Comparison of ENCODE assay signal across 26 mouse cellular contexts in genomic region chr13:102655071-102655570, GRCm38 (mm10). TPM values are rescaled to one million over a fixed set of nuclear protein-coding genes. Genes with fewer than 3 reads are reported as not detected.
DNase-seq lines count a peak whose midpoint lies in the region; ATAC-seq and TF ChIP-seq lines count a peak whose summit lies in the region.
"Had no signal": no experiment of that assay in that cellular context is flagged by ENCODE, and none has a peak within 500 bp of the region (broad histone marks: within the 10 kb centered on the region; RNA-seq: fewer than 3 reads in every experiment).

No protein-coding gene starts in this region.

- 72% methylated on average over 2 of the region's 2 CpGs for WGBS in embryonic facial prominence, embryonic 12.5 days
- 77% methylated on average over 2 of the region's 2 CpGs for WGBS in embryonic facial prominence, embryonic 10.5 days
- 67% methylated on average over 2 of the region's 2 CpGs for WGBS in hindbrain, embryonic 14.5 days
- WGBS in cerebellum, adult 2 months: 93% methylated on average over 2 of the region's 2 CpGs

- H3K4me3 ChIP-seq in embryonic facial prominence, embryonic 12.5 days: no peak overlapping the region
- no peak overlapping the region for H3K4me3 ChIP-seq in embryonic facial prominence, embryonic 10.5 days
- H3K4me3 ChIP-seq in ES-Bruce4 (ENCODE audit: low read depth, low read length): no peak overlapping the region
- H3K4me3 ChIP-seq in ES-E14 (ENCODE audit: insufficient read depth in 1 of 2, low read depth in 1 of 2, low read length in 2 of 2, poor library complexity in 1 of 2, severe bottlenecking in 1 of 2): no peak overlapping the region
- no peak overlapping the region for H3K4me3 ChIP-seq in hindbrain, embryonic 14.5 days (replicated peaks; ENCODE audit: low read length)
- H3K4me3 ChIP-seq in cerebellum, adult 2 months (replicated peaks; ENCODE audit: insufficient read depth, low read depth, low read length): no peak overlapping the region
- H3K4me3 ChIP-seq: embryonic facial prominence, embryonic 13.5 days; embryonic facial prominence, embryonic 15.5 days; erythroblast, embryonic 14.5 days; forebrain, embryonic 10.5 days; forebrain, embryonic 12.5 days had no signal

- ATAC-seq in embryonic facial prominence, embryonic 12.5 days (ENCODE audit: insufficient number of reproducible peaks, insufficient read depth, low FRiP score, low TSS enrichment): no peak
- no peak for ATAC-seq in hindbrain, embryonic 14.5 days (ENCODE audit: low FRiP score)
- ATAC-seq: CD4-positive, CD25-positive, alpha-beta regulatory T cell, adult 4 months; forebrain, embryonic 14.5 days; forebrain, embryonic 16.5 days had no signal

- H3K36me3 ChIP-seq in embryonic facial prominence, embryonic 12.5 days: no peaks in the 10 kb centered on the region
- no peaks in the 10 kb centered on the region for H3K36me3 ChIP-seq in embryonic facial prominence, embryonic 10.5 days (replicated peaks)
- H3K36me3 ChIP-seq in ES-Bruce4 (ENCODE audit: control insufficient read depth, insufficient read depth, low read length, poor library complexity, severe bottlenecking) (no peaks in the 10 kb centered on the region), ES-E14 (ENCODE audit: control insufficient read depth, insufficient read depth, low read length, poor library complexity, severe bottlenecking) (no peaks in the 10 kb centered on the region)
- no peaks in the 10 kb centered on the region for H3K36me3 ChIP-seq in hindbrain, embryonic 14.5 days (replicated peaks; ENCODE audit: control insufficient read depth, insufficient read depth)
- H3K36me3 ChIP-seq: embryonic facial prominence, embryonic 13.5 days; embryonic facial prominence, embryonic 15.5 days; forebrain, embryonic 10.5 days; forebrain, embryonic 12.5 days had no signal

- in situ Hi-C loops in ES-E14 (cut with MboI; ENCODE audit: low sequenced_read_pairs in 2 of 2, unreplicated experiment in 2 of 2): loop anchor here in 1 of 2 experiments (25.0 kb wide), 1 partner anchor 918 kb away; no protein-coding TSS in a partner anchor

- H3K9ac ChIP-seq in embryonic facial prominence, embryonic 12.5 days: no peak overlapping the region
- no peak overlapping the region for H3K9ac ChIP-seq in ES-Bruce4 (ENCODE audit: low read depth, poor library complexity, severe bottlenecking)
- no peak overlapping the region for H3K9ac ChIP-seq in ES-E14 (ENCODE audit: insufficient read depth, low read depth, low read length, poor library complexity, severe bottlenecking)
- no peak overlapping the region for H3K9ac ChIP-seq in hindbrain, embryonic 14.5 days
- H3K9ac ChIP-seq: embryonic facial prominence, embryonic 13.5 days; embryonic facial prominence, embryonic 15.5 days; forebrain, embryonic 12.5 days had no signal

- TF ChIP-seq EP300 in ES-Bruce4 (IDR thresholded peaks at IDR 0.05; ENCODE audit: insufficient read depth, low read depth, low read length): 0 out of 2 replicates have a peak, but pooled peaks have one; percentile 7

- no peak for TF ChIP-seq POLR2A in ES-Bruce4 (IDR thresholded peaks at IDR 0.05; ENCODE audit: insufficient read depth, low read length)
- TF ChIP-seq POLR2A in cerebellum, adult 2 months (IDR thresholded peaks at IDR 0.05; ENCODE audit: borderline replicate concordance, insufficient read depth, low read length): no peak

- TF ChIP-seq CTCF in ES-Bruce4 (IDR thresholded peaks at IDR 0.05; ENCODE audit: low read depth, low read length): no peak
- TF ChIP-seq CTCF in cerebellum, adult 2 months (IDR thresholded peaks at IDR 0.05; ENCODE audit: borderline replicate concordance, insufficient read depth, low read depth, low read length): no peak

- H3K27ac ChIP-seq in embryonic facial prominence, embryonic 12.5 days: peak overlapping the region; percentile 0; the same call in 1 of the 2 replicates
- no peak overlapping the region for H3K27ac ChIP-seq in embryonic facial prominence, embryonic 10.5 days (replicated peaks)
- peak overlapping the region; percentile 94 for H3K27ac ChIP-seq in ES-Bruce4 (ENCODE audit: insufficient read depth, low read length)
- H3K27ac ChIP-seq in ES-E14 (ENCODE audit: insufficient read depth, low read depth, low read length, poor library complexity, severe bottlenecking): peak overlapping the region; percentile 68; the same call in 1 of the 2 replicates
- H3K27ac ChIP-seq in hindbrain, embryonic 14.5 days: no peak overlapping the region
- no peak overlapping the region for H3K27ac ChIP-seq in cerebellum, adult 2 months (ENCODE audit: insufficient read depth, low read length)
- H3K27ac ChIP-seq: forebrain, embryonic 10.5 days; forebrain, embryonic 12.5 days had no signal

- H3K27me3 ChIP-seq in embryonic facial prominence, embryonic 12.5 days: no peaks in the 10 kb centered on the region
- H3K27me3 ChIP-seq in embryonic facial prominence, embryonic 10.5 days (replicated peaks; ENCODE audit: low read depth, poor library complexity, severe bottlenecking): 0 out of 2 replicates have a peak, but pooled peaks cover 3% of the 10 kb centered on the region
- H3K27me3 ChIP-seq in ES-Bruce4 (ENCODE audit: control insufficient read depth, insufficient read depth, low read length, poor library complexity, severe bottlenecking): no peaks in the 10 kb centered on the region
- no peaks in the 10 kb centered on the region for H3K27me3 ChIP-seq in hindbrain, embryonic 14.5 days (ENCODE audit: control insufficient read depth, insufficient read depth, low read length)
- H3K27me3 ChIP-seq in cerebellum, adult 2 months (ENCODE audit: control insufficient read depth, insufficient read depth, low read length): no peaks in the 10 kb centered on the region
- H3K27me3 ChIP-seq: CH12.LX; embryonic facial prominence, embryonic 13.5 days; embryonic facial prominence, embryonic 15.5 days; forebrain, embryonic 12.5 days had no signal

- no peaks in the 10 kb centered on the region for H3K9me3 ChIP-seq in embryonic facial prominence, embryonic 12.5 days
- H3K9me3 ChIP-seq in embryonic facial prominence, embryonic 10.5 days: no peaks in the 10 kb centered on the region
- H3K9me3 ChIP-seq in ES-Bruce4 (replicated peaks; ENCODE audit: control insufficient read depth, insufficient read depth, low read length, poor library complexity, severe bottlenecking) (no peaks in the 10 kb centered on the region), ES-E14 (ENCODE audit: control insufficient read depth, insufficient read depth, low read depth, low read length) (no peaks in the 10 kb centered on the region)
- no peaks in the 10 kb centered on the region for H3K9me3 ChIP-seq in hindbrain, embryonic 14.5 days (ENCODE audit: control insufficient read depth, low read length)
- H3K9me3 ChIP-seq: embryonic facial prominence, embryonic 13.5 days; embryonic facial prominence, embryonic 15.5 days; forebrain, embryonic 10.5 days; forebrain, embryonic 12.5 days had no signal

- H3K4me1 ChIP-seq in embryonic facial prominence, embryonic 12.5 days: no peaks in the 10 kb centered on the region
- peaks cover 14% of the 10 kb centered on the region for H3K4me1 ChIP-seq in embryonic facial prominence, embryonic 10.5 days
- peaks cover 2% of the 10 kb centered on the region for H3K4me1 ChIP-seq in ES-Bruce4 (ENCODE audit: control insufficient read depth, insufficient read depth, low read length)
- H3K4me1 ChIP-seq in ES-E14 (ENCODE audit: control insufficient read depth in 2 of 2, insufficient read depth in 2 of 2, low read length in 2 of 2, poor library complexity in 1 of 2): peaks cover 0 to 11% of the 10 kb centered on the region in 2 experiments; a peak in 3 of 4 replicates
- H3K4me1 ChIP-seq in hindbrain, embryonic 14.5 days (replicated peaks; ENCODE audit: control insufficient read depth, insufficient read depth, low read length): no peaks in the 10 kb centered on the region
- no peaks in the 10 kb centered on the region for H3K4me1 ChIP-seq in cerebellum, adult 2 months (ENCODE audit: control insufficient read depth, insufficient read depth, low read length)
- H3K4me1 ChIP-seq: forebrain, embryonic 12.5 days had no signal

- H3K4me2 ChIP-seq in embryonic facial prominence, embryonic 12.5 days (replicated peaks): no peak overlapping the region
- no peak overlapping the region for H3K4me2 ChIP-seq in hindbrain, embryonic 14.5 days (replicated peaks)
- H3K4me2 ChIP-seq: embryonic facial prominence, embryonic 13.5 days; embryonic facial prominence, embryonic 15.5 days; forebrain, embryonic 12.5 days had no signal

- DNase-seq in embryonic facial prominence, embryonic 10.5 days (ENCODE audit: low spot score): no peak
- DNase-seq in ES-E14 (ENCODE audit: low read depth, low spot score): peak; percentile 63
- peak; percentile 88 for DNase-seq in ZHBTc4 (ENCODE audit: low read depth, low spot score)
- no peak for DNase-seq in hindbrain, embryonic 14.5 days (ENCODE audit: low spot score)
- DNase-seq in cerebellum, adult 2 months: no peak
- DNase-seq: adrenal gland, adult 8-10 months; adrenal gland, postnatal 14 days; adrenal gland, postnatal 36 days; B cell, adult 2 months; cerebellum, adult 11-12 months; cerebellum, adult 8-10 months; cerebellum, adult 9-11 months; cerebellum, postnatal 14 days; cerebellum, postnatal 36 days; embryo, embryonic 11 days had no signal

TF ChIP-seq in ES-E14, 5 proteins besides CTCF, POLR2A, EP300 and RAD21:
- TF ChIP-seq ZC3H11A (IDR thresholded peaks at IDR 0.05; ENCODE audit: borderline replicate concordance, low read depth, low read length): no peak
- TF ChIP-seq CHD2 (IDR thresholded peaks at IDR 0.05; ENCODE audit: low read depth, low read length): no peak
- TF ChIP-seq MAFK (IDR thresholded peaks at IDR 0.05; ENCODE audit: insufficient read depth, low read depth, low read length): no peak
- no peak for TF ChIP-seq ZNF384 (IDR thresholded peaks at IDR 0.05; ENCODE audit: low read depth, low read length)
- no peak for TF ChIP-seq HCFC1 (IDR thresholded peaks at IDR 0.05; ENCODE audit: borderline replicate concordance, insufficient read depth, low read length)

RNA-seq across cellular contexts. Expression of gene Cd180, which starts 38.2 kb away (rescaled TPM):
- 0.19 and 0.51 TPM in 2 replicates for polyA plus RNA-seq in embryonic facial prominence, embryonic 12.5 days (2016; fragmentation: Nextera tagmentation; extraction: Ambion mirVana)
- 0.10 and 0.31 TPM in 2 replicates for polyA plus RNA-seq in embryonic facial prominence, embryonic 10.5 days (2016; fragmentation: Nextera tagmentation; extraction: Ambion mirVana)
- polyA plus RNA-seq in ES-Bruce4 (2011; ENCODE audit: insufficient read depth, insufficient read length, low read depth, missing spikeins): not detected in 2 replicates
- 0.13 TPM in 1 of 2 replicates, not detected in the other for total RNA-seq in ES-E14 (2012; rRNA removed)
- 1.0 and 1.1 TPM in 2 replicates for polyA plus RNA-seq in hindbrain, embryonic 14.5 days (2014; fragmentation: Nextera tagmentation; extraction: Ambion mirVana)
- polyA plus RNA-seq in cerebellum, adult 2 months (2012; rRNA removed): 0.60 and 0.65 TPM in 2 replicates
- polyA plus RNA-seq: erythroblast, embryonic 14.5 days had no signal

Comparison
In these comparisons a context has a peak if more than half of its experiments do, and no peak if none do; other contexts are left out.
1. H3K27ac ChIP-seq: peak in embryonic facial prominence, embryonic 12.5 days (single experiment), ES-Bruce4 (single experiment) and ES-E14 (single experiment); none in embryonic facial prominence, embryonic 10.5 days (single experiment), hindbrain, embryonic 14.5 days (single experiment) and cerebellum, adult 2 months (single experiment).
2. DNase-seq: peak in ES-E14 (single experiment) and ZHBTc4 (single experiment); none in embryonic facial prominence, embryonic 10.5 days (single experiment), hindbrain, embryonic 14.5 days (single experiment) and cerebellum, adult 2 months (0 of 2).